Mouse (Mus musculus): ENCODE measurements around the gene Robo2.

DNA sequence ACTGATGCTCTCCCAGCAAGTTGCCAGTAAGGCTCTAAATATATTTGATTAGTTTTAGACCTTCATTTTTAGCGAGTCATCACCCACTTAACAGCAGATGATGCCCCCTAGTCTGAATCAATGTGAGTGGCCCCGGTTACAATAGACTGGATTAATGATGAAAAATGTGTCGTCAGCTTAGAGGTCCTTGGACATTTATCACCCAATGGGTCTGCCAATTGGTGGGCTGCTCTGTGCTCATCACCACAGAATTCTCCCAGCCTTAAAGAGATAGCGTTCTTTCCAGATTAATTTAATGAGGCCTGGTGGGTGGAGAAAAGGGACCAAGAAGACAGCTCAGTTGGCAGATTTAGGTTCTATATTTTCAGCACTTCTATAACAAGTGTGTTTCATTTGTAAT, 138.6 kb downstream of the Robo2 start:
- no peak for TF ChIP-seq POLR2A (IDR thresholded peaks at IDR 0.05; ENCODE audit: borderline replicate concordance, extremely low read depth, insufficient read depth, insufficient read length, poor library complexity, severe bottlenecking)
- no peak for TF ChIP-seq CTCF (IDR thresholded peaks at IDR 0.05; ENCODE audit: borderline replicate concordance, extremely low read depth, insufficient read depth, insufficient read length)

Measured in brain, embryonic 14.5 days (tissue).